ENCODE assay signal across 9 mouse cellular contexts in genomic region chr2:49744251-49745093, GRCm38 (mm10). TPM values are rescaled to one million over a fixed set of nuclear protein-coding genes. Genes with fewer than 3 reads are reported as not detected.
DNase-seq lines count a peak whose midpoint lies in the region; ATAC-seq and TF ChIP-seq lines count a peak whose summit lies in the region.
"Had no signal": no experiment of that assay in that cellular context is flagged by ENCODE, and none has a peak within 500 bp of the region (broad histone marks: within the 10 kb centered on the region; RNA-seq: fewer than 3 reads in every experiment).

No protein-coding gene starts in this region.

- WGBS in heart, embryonic 11.5 days (ENCODE audit: insufficient replicate concordance) = 45% methylated on average over 11 of the region's 11 CpGs
- WGBS in limb, embryonic 10.5 days = 61% methylated on average over 11 of the region's 11 CpGs

- no peaks in the 10 kb centered on the region for H3K36me3 ChIP-seq in heart, embryonic 11.5 days (ENCODE audit: control insufficient read depth, insufficient read depth, low read length)
- H3K36me3 ChIP-seq in testis, adult 2 months (ENCODE audit: control insufficient read depth, insufficient read depth, low read length) = no peaks in the 10 kb centered on the region
- peaks cover 56% of the 10 kb centered on the region for H3K36me3 ChIP-seq in limb, embryonic 10.5 days
- H3K36me3 ChIP-seq: liver, embryonic 13.5 days had no signal

- H3K27ac ChIP-seq in heart, embryonic 11.5 days (ENCODE audit: low read depth, low read length) = no peak overlapping the region
- H3K27ac ChIP-seq in testis, adult 2 months (ENCODE audit: control insufficient read depth, insufficient read depth, low read depth, low read length) = peak overlapping the region; percentile 16
- H3K27ac ChIP-seq in limb, embryonic 10.5 days = 0 out of 2 replicates have a peak overlapping the region, but pooled peaks have one; percentile 44
- H3K27ac ChIP-seq: liver, embryonic 13.5 days had no signal

- H3K4me3 ChIP-seq in heart, embryonic 11.5 days (ENCODE audit: low read depth, low read length) = no peak overlapping the region
- H3K4me3 ChIP-seq in testis, adult 2 months (ENCODE audit: control insufficient read depth, low read depth, low read length) = peak overlapping the region; percentile 17
- no peak overlapping the region for H3K4me3 ChIP-seq in limb, embryonic 10.5 days
- H3K4me3 ChIP-seq: liver, embryonic 13.5 days had no signal

- no peak for TF ChIP-seq CTCF in testis, adult 2 months (IDR thresholded peaks at IDR 0.05; ENCODE audit: control insufficient read depth, insufficient read depth, insufficient replicate concordance, low read depth, low read length)

- no peaks in the 10 kb centered on the region for H3K27me3 ChIP-seq in heart, embryonic 11.5 days (ENCODE audit: control insufficient read depth, insufficient read depth, low read length)
- H3K27me3 ChIP-seq in testis, adult 2 months (ENCODE audit: control insufficient read depth, insufficient read depth, low read length) = no peaks in the 10 kb centered on the region
- no peaks in the 10 kb centered on the region for H3K27me3 ChIP-seq in limb, embryonic 10.5 days (ENCODE audit: low read depth, poor library complexity, severe bottlenecking)
- H3K27me3 ChIP-seq: liver, embryonic 13.5 days had no signal

- no peak for TF ChIP-seq POLR2A in testis, adult 2 months (IDR thresholded peaks at IDR 0.05; ENCODE audit: control insufficient read depth, low read depth, low read length)

- peak; percentile 94 for DNase-seq in heart, adult 11 months
- DNase-seq in testis, postnatal 10 days (ENCODE audit: low spot score) = no peak
- DNase-seq in limb, embryonic 10.5 days (ENCODE audit: low spot score) = no peak
- no peak for DNase-seq in right cerebral cortex, postnatal 10 days (ENCODE audit: low spot score in 2 of 2)
- no peak for DNase-seq in right cerebral cortex, adult 2 months (ENCODE audit: low spot score in 2 of 2)
- DNase-seq: liver, embryonic 13.5 days had no signal

- H3K4me1 ChIP-seq in heart, embryonic 11.5 days (ENCODE audit: control insufficient read depth, insufficient read depth, low read length) = peaks cover 15% of the 10 kb centered on the region
- H3K4me1 ChIP-seq in testis, adult 2 months (ENCODE audit: control insufficient read depth, insufficient read depth, low read length) = no peaks in the 10 kb centered on the region; the same call in 1 of the 2 replicates
- peaks cover 56% of the 10 kb centered on the region for H3K4me1 ChIP-seq in limb, embryonic 10.5 days
- H3K4me1 ChIP-seq: liver, embryonic 13.5 days had no signal

- ATAC-seq in heart, embryonic 11.5 days (replicated peaks; ENCODE audit: insufficient number of reproducible peaks, low FRiP score, low TSS enrichment) = no peak; the same call in 1 of the 2 replicates
- ATAC-seq in megakaryocyte-erythroid progenitor cell, adult 5-6 weeks (replicated peaks; ENCODE audit: low FRiP score, low TSS enrichment, poor library complexity, severe bottlenecking) = no peak

- no peak overlapping the region for H3K9ac ChIP-seq in heart, embryonic 11.5 days (ENCODE audit: low read depth, low read length)
- H3K9ac ChIP-seq: liver, embryonic 13.5 days had no signal

- H3K4me2 ChIP-seq in heart, embryonic 11.5 days = no peak overlapping the region
- H3K4me2 ChIP-seq: liver, embryonic 13.5 days had no signal

- no peaks in the 10 kb centered on the region for H3K9me3 ChIP-seq in heart, embryonic 11.5 days (replicated peaks; ENCODE audit: control insufficient read depth, low read length)
- no peaks in the 10 kb centered on the region for H3K9me3 ChIP-seq in limb, embryonic 10.5 days (replicated peaks)
- H3K9me3 ChIP-seq: liver, embryonic 13.5 days had no signal

RNA-seq across cellular contexts. Expression of gene Lypd6b, which starts 43.0 kb away (rescaled TPM):
- 1.3 and 1.9 TPM in 2 replicates for polyA plus RNA-seq in heart, embryonic 11.5 days (2014; fragmentation: Nextera tagmentation; extraction: Ambion mirVana)
- polyA plus RNA-seq in testis, adult 2 months (2012; rRNA removed) = 0.20 and 0.24 TPM in 2 replicates
- polyA plus RNA-seq in limb, embryonic 10.5 days (2016; fragmentation: Nextera tagmentation; extraction: Ambion mirVana) = 3.8 and 3.9 TPM in 2 replicates
- not detected in 2 replicates for total RNA-seq in megakaryocyte-erythroid progenitor cell, adult 5-6 weeks (2014; fragmentation: Nextera tagmentation)
- total RNA-seq in megakaryocyte-erythroid progenitor cell, adult 5-6 weeks (2017) = 0.95 TPM in 1 of 2 replicates, not detected in the other
- polyA plus RNA-seq: liver, embryonic 13.5 days had no signal
